Mouse (Mus musculus): ENCODE results near the gene Ptbp1. TPM values are rescaled to one million over a fixed set of nuclear protein-coding genes. Genes with fewer than 3 reads are reported as not detected.

Gene Ptbp1
- polyA plus RNA-seq, 1 experiment: 695 TPM

GRCm38 (mm10) chr10:79854801-79855541 lies 744 bp downstream of the Ptbp1 start:
- TF ChIP-seq POLR2A (IDR thresholded peaks at IDR 0.05; ENCODE audit: insufficient read depth, low read length): no peak
- TF ChIP-seq CTCF (IDR thresholded peaks at IDR 0.05; ENCODE audit: low read depth, low read length): no peak
- TF ChIP-seq EP300 (IDR thresholded peaks at IDR 0.05; ENCODE audit: insufficient read depth, low read depth, low read length): no peak
- H3K36me3 ChIP-seq (ENCODE audit: control insufficient read depth, insufficient read depth, low read length, poor library complexity, severe bottlenecking): peaks cover 34% of the 10 kb centered on the region
- peaks cover 11% of the 10 kb centered on the region for H3K4me1 ChIP-seq (ENCODE audit: control insufficient read depth, insufficient read depth, low read length)
- no peaks in the 10 kb centered on the region for H3K9me3 ChIP-seq (replicated peaks; ENCODE audit: control insufficient read depth, insufficient read depth, low read length, poor library complexity, severe bottlenecking)
- H3K4me3 ChIP-seq (ENCODE audit: low read depth, low read length): peak overlapping the region; percentile 80
- H3K27ac ChIP-seq (ENCODE audit: insufficient read depth, low read length): peak overlapping the region; percentile 89
- H3K9ac ChIP-seq (ENCODE audit: low read depth, poor library complexity, severe bottlenecking): peak overlapping the region; percentile 93
- no peaks in the 10 kb centered on the region for H3K27me3 ChIP-seq (ENCODE audit: control insufficient read depth, insufficient read depth, low read length, poor library complexity, severe bottlenecking)

DNA sequence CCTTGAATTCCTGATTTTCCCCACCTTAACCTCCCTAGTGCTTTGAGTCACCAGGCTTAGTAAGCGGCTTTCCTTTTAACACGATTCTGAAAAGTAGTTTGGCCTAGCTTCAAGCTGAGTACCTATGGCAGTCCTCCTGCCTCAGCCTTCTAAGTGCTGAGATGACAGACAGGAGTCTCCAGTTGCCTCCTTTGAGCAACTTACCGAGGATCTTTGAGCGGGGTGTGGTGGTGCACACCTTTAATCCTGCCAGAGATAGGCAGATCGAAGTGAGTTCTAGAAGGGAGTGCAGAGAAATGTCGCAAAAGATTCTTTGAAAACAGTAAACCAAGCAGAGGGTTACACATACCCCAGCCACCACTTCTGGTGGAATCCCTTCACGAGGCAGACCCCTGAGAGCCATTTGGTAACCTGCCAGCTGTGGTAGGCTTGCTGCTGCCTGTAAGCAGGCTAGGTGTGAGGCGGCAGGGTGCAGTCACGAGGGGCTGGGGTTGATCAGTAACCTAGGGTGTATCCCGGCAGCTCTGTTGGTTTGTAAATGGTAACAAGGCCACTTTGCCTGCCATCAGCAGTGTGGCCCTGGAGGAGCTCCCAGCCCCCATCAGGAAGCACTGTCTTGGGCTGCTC lies 1.4 kb downstream of the Ptbp1 start:
- Histone ChIP-seq H3K9me3 (replicated peaks; ENCODE audit: control insufficient read depth, insufficient read depth, low read length, poor library complexity, severe bottlenecking) (no peaks in the 10 kb centered on the region), H3K36me3 (ENCODE audit: control insufficient read depth, insufficient read depth, low read length, poor library complexity, severe bottlenecking) (peaks cover 41% of the 10 kb centered on the region), H3K27ac (ENCODE audit: insufficient read depth, low read length) (peak overlapping the region; percentile 89), H3K4me3 (ENCODE audit: low read depth, low read length) (peak overlapping the region; percentile 80), H3K9ac (ENCODE audit: low read depth, poor library complexity, severe bottlenecking) (peak overlapping the region; percentile 93), H3K27me3 (ENCODE audit: control insufficient read depth, insufficient read depth, low read length, poor library complexity, severe bottlenecking) (no peaks in the 10 kb centered on the region), H3K4me1 (ENCODE audit: control insufficient read depth, insufficient read depth, low read length) (peaks cover 5% of the 10 kb centered on the region)
- TF ChIP-seq EP300 (IDR thresholded peaks at IDR 0.05; ENCODE audit: insufficient read depth, low read depth, low read length) (no peak), POLR2A (IDR thresholded peaks at IDR 0.05; ENCODE audit: insufficient read depth, low read length) (no peak), CTCF (IDR thresholded peaks at IDR 0.05; ENCODE audit: low read depth, low read length) (no peak)

- Histone ChIP-seq H3K9me3 (replicated peaks; ENCODE audit: control insufficient read depth, insufficient read depth, low read length, poor library complexity, severe bottlenecking) (no peaks in the 10 kb centered on the region), H3K9ac (ENCODE audit: low read depth, poor library complexity, severe bottlenecking) (peak overlapping the region; percentile 93), H3K4me1 (ENCODE audit: control insufficient read depth, insufficient read depth, low read length) (peaks cover 5% of the 10 kb centered on the region), H3K4me3 (ENCODE audit: low read depth, low read length) (peak overlapping the region; percentile 60), H3K36me3 (ENCODE audit: control insufficient read depth, insufficient read depth, low read length, poor library complexity, severe bottlenecking) (peaks cover 46% of the 10 kb centered on the region), H3K27me3 (ENCODE audit: control insufficient read depth, insufficient read depth, low read length, poor library complexity, severe bottlenecking) (no peaks in the 10 kb centered on the region), H3K27ac (ENCODE audit: insufficient read depth, low read length) (no peak overlapping the region)
- no peak for TF ChIP-seq CTCF (IDR thresholded peaks at IDR 0.05; ENCODE audit: low read depth, low read length)
- TF ChIP-seq POLR2A (IDR thresholded peaks at IDR 0.05; ENCODE audit: insufficient read depth, low read length): no peak
- TF ChIP-seq EP300 (IDR thresholded peaks at IDR 0.05; ENCODE audit: insufficient read depth, low read depth, low read length): no peak
These were observed 2.1 kb downstream of the Ptbp1 start for GRCm38 (mm10) chr10:79856280-79856679.

- Histone ChIP-seq H3K4me1 (ENCODE audit: control insufficient read depth, insufficient read depth, low read length) (peaks cover 5% of the 10 kb centered on the region), H3K9me3 (replicated peaks; ENCODE audit: control insufficient read depth, insufficient read depth, low read length, poor library complexity, severe bottlenecking) (no peaks in the 10 kb centered on the region), H3K27ac (ENCODE audit: insufficient read depth, low read length) (no peak overlapping the region), H3K36me3 (ENCODE audit: control insufficient read depth, insufficient read depth, low read length, poor library complexity, severe bottlenecking) (peaks cover 51% of the 10 kb centered on the region), H3K9ac (ENCODE audit: low read depth, poor library complexity, severe bottlenecking) (peak overlapping the region; percentile 93), H3K4me3 (ENCODE audit: low read depth, low read length) (peak overlapping the region; percentile 60), H3K27me3 (ENCODE audit: control insufficient read depth, insufficient read depth, low read length, poor library complexity, severe bottlenecking) (no peaks in the 10 kb centered on the region)
- no peak for TF ChIP-seq POLR2A (IDR thresholded peaks at IDR 0.05; ENCODE audit: insufficient read depth, low read length)
- TF ChIP-seq EP300 (IDR thresholded peaks at IDR 0.05; ENCODE audit: insufficient read depth, low read depth, low read length): no peak
- no peak for TF ChIP-seq CTCF (IDR thresholded peaks at IDR 0.05; ENCODE audit: low read depth, low read length)
These were observed 2.7 kb downstream of the Ptbp1 start for GRCm38 (mm10) chr10:79856704-79857451.

DNA sequence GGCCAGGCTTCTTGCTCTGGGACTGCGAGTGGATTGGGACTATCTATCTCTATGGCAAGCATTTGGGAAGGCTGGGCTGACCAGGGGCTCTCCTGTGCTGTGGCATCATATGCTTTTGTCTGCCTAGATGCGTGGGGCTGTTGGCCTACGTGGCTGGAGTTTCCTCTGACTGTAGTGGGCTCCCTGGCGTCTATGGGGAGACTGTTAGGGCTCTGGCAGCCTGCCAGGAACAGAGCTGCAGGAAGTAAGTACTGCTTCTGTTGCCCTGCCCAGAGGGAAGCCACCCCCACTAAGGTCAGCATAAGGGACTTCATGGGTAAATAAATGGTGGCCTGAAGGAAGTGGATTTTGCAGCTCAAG lies 3.2 kb downstream of the Ptbp1 start:
- peak overlapping the region; percentile 60; the same call in 1 of the 2 replicates for H3K4me3 ChIP-seq (ENCODE audit: low read depth, low read length)
- no peaks in the 10 kb centered on the region for H3K9me3 ChIP-seq (replicated peaks; ENCODE audit: control insufficient read depth, insufficient read depth, low read length, poor library complexity, severe bottlenecking)
- peaks cover 57% of the 10 kb centered on the region for H3K36me3 ChIP-seq (ENCODE audit: control insufficient read depth, insufficient read depth, low read length, poor library complexity, severe bottlenecking)
- peak overlapping the region; percentile 93; the same call in 1 of the 2 replicates for H3K9ac ChIP-seq (ENCODE audit: low read depth, poor library complexity, severe bottlenecking)
- no peaks in the 10 kb centered on the region for H3K27me3 ChIP-seq (ENCODE audit: control insufficient read depth, insufficient read depth, low read length, poor library complexity, severe bottlenecking)
- no peak for TF ChIP-seq POLR2A (IDR thresholded peaks at IDR 0.05; ENCODE audit: insufficient read depth, low read length)
- TF ChIP-seq CTCF (IDR thresholded peaks at IDR 0.05; ENCODE audit: low read depth, low read length): no peak
- no peak for TF ChIP-seq EP300 (IDR thresholded peaks at IDR 0.05; ENCODE audit: insufficient read depth, low read depth, low read length)
- 0 out of 2 replicates have a peak overlapping the region, but pooled peaks have one; percentile 9 for H3K27ac ChIP-seq (ENCODE audit: insufficient read depth, low read length)
- peaks cover 5% of the 10 kb centered on the region for H3K4me1 ChIP-seq (ENCODE audit: control insufficient read depth, insufficient read depth, low read length)
